Mouse (Mus musculus) neural tube, embryonic 14.5 days (tissue): ENCODE results near the gene Cfap299. TPM values are rescaled to one million over a fixed set of nuclear protein-coding genes. Genes with fewer than 3 reads are reported as not detected.

Experiments used
- ATAC-seq: fragments of 200-750 bp; cut with Nextera tagmentation; 2 replicates; pipeline ENCODE4 v1.8.0; 2017; ENCODE audit warnings: low read depth, mild to moderate bottlenecking, moderate TSS enrichment, moderate library complexity
- H3K27ac ChIP-seq: fragments of 300-500 bp; sonication (generic); 2 replicates; pipeline ENCODE4 v1.5.1; 2014; ENCODE audit warnings: low read depth, mild to moderate bottlenecking, control low read depth, low read length, moderate library complexity, mixed read lengths
- H3K27me3 ChIP-seq: fragments of 300-500 bp; sonication (generic); 2 replicates; pipeline ENCODE4 v1.6.1; 2014; ENCODE audit warnings: low read length; ENCODE audit not compliant: control insufficient read depth, insufficient read depth
- H3K36me3 ChIP-seq: fragments of 300-500 bp; sonication (generic); 2 replicates; pipeline ENCODE4 v1.6.1; 2014; ENCODE audit warnings: low read length, mixed read lengths; ENCODE audit not compliant: control insufficient read depth, insufficient read depth
- H3K4me1 ChIP-seq: fragments of 300-500 bp; sonication (generic); 2 replicates; pipeline ENCODE4 v1.6.1; 2014; ENCODE audit warnings: low read length; ENCODE audit not compliant: control insufficient read depth, insufficient read depth
- H3K4me2 ChIP-seq: fragments of 300-500 bp; sonication (generic); 2 replicates; pipeline ENCODE4 v1.6.1; 2014; ENCODE audit warnings: mild to moderate bottlenecking, low read depth, low read length, control low read depth
- H3K4me3 ChIP-seq: fragments of 300-500 bp; sonication (generic); 2 replicates; pipeline ENCODE4 v1.5.1; 2014; ENCODE audit warnings: low read depth, low read length, control low read depth, mixed read lengths
- H3K9ac ChIP-seq: fragments of 300-500 bp; sonication (generic); replicated peaks from 2 replicates; pipeline ENCODE4 v1.6.1; 2014; ENCODE audit warnings: low read depth, mild to moderate bottlenecking, control low read depth, low read length, mixed read lengths
- H3K9me3 ChIP-seq: fragments of 300-500 bp; sonication (generic); 2 replicates; pipeline ENCODE4 v1.6.1; 2016; ENCODE audit warnings: low read length; ENCODE audit not compliant: control insufficient read depth
- WGBS: fragments of 180-500 bp; shearing (Covaris S2); extraction: QIAGEN DNeasy Blood & Tissue Kit; methylation state at CpG from one replicate; pipeline ENCODE4 v1.1.7; 2014; 5-methylcytosine and 5-hydroxymethylcytosine counted together
- polyA plus RNA-seq: library from polyadenylated mRNA; unstranded; fragments of >200 nt; fragmentation: Nextera tagmentation; extraction: Ambion mirVana; gene quantifications from 2 replicates; pipeline ENCODE4 v1.2.1, GENCODE M21; 2014

Gene Cfap299
- polyA plus RNA-seq, 1 experiment from 2014 or later: 1.8 TPM

- Histone ChIP-seq H3K4me3 (no peak overlapping the region), H3K4me1 (no peaks in the 10 kb centered on the region), H3K27me3 (no peaks in the 10 kb centered on the region), H3K27ac (no peak overlapping the region), H3K9ac (no peak overlapping the region), H3K4me2 (no peak overlapping the region), H3K36me3 (no peaks in the 10 kb centered on the region), H3K9me3 (no peaks in the 10 kb centered on the region)
- ATAC-seq: no peak
- 85% methylated on average over 1 of the region's 1 CpGs for WGBS
Observed at GRCm38 (mm10) chr5:98523783-98524182, 194.7 kb downstream of the Cfap299 start.

GRCm38 (mm10) chr5:98541333-98541732 is 212.2 kb downstream of the Cfap299 start:
- Histone ChIP-seq H3K27me3 (no peaks in the 10 kb centered on the region), H3K4me1 (no peaks in the 10 kb centered on the region), H3K4me3 (no peak overlapping the region), H3K27ac (no peak overlapping the region), H3K9ac (no peak overlapping the region), H3K36me3 (no peaks in the 10 kb centered on the region), H3K4me2 (no peak overlapping the region), H3K9me3 (no peaks in the 10 kb centered on the region)
- ATAC-seq: no peak
- 80% methylated on average over 1 of the region's 1 CpGs for WGBS

GRCm38 (mm10) chr5:98550285-98550684 is 221.2 kb downstream of the Cfap299 start:
- H3K36me3 ChIP-seq: no peaks in the 10 kb centered on the region
- ATAC-seq: no peak
- whole genome bisulfite sequencing: 71% methylated on average over 5 of the region's 5 CpGs

GRCm38 (mm10) chr5:98550873-98551272 is 221.8 kb downstream of the Cfap299 start:
- Histone ChIP-seq H3K9me3 (no peaks in the 10 kb centered on the region), H3K4me2 (no peak overlapping the region), H3K9ac (no peak overlapping the region), H3K4me3 (no peak overlapping the region), H3K27me3 (no peaks in the 10 kb centered on the region), H3K36me3 (no peaks in the 10 kb centered on the region), H3K4me1 (no peaks in the 10 kb centered on the region), H3K27ac (no peak overlapping the region)
- no peak for ATAC-seq
- WGBS: 85% methylated on average over 1 of the region's 1 CpGs

More at GRCm38 (mm10) chr5:98550285-98550684, 221.2 kb downstream of the Cfap299 start:
- Histone ChIP-seq H3K4me2 (no peak overlapping the region), H3K27me3 (no peaks in the 10 kb centered on the region), H3K27ac (no peak overlapping the region), H3K9me3 (no peaks in the 10 kb centered on the region), H3K4me3 (no peak overlapping the region), H3K4me1 (no peaks in the 10 kb centered on the region), H3K9ac (no peak overlapping the region)

- no peak within 1 kb of the TSS for H3K4me3 ChIP-seq
- H3K27me3 ChIP-seq: no peaks in the 10 kb centered on the region
- H3K27ac ChIP-seq: no peak within 1 kb of the TSS
- H3K9ac ChIP-seq: no peak within 1 kb of the TSS
- no peak within 1 kb of the TSS for H3K4me2 ChIP-seq
- no peak for ATAC-seq
- no peaks in the 10 kb centered on the region for H3K4me1 ChIP-seq
- no peaks in the 10 kb centered on the region for H3K9me3 ChIP-seq
- no peaks in the 10 kb centered on the region for H3K36me3 ChIP-seq
Observed at GRCm38 (mm10) chr5:98552395-98552794, 223.3 kb downstream of the Cfap299 start, which contains the start of gene Gm11111. Gene Gm11111 (plus strand): TSS chr5:98552695.

GRCm38 (mm10) chr5:98552811-98553601 is 223.9 kb downstream of the Cfap299 start:
- Histone ChIP-seq H3K36me3 (no peaks in the 10 kb centered on the region), H3K27ac (no peak overlapping the region), H3K4me2 (no peak overlapping the region), H3K27me3 (no peaks in the 10 kb centered on the region), H3K9ac (no peak overlapping the region), H3K9me3 (no peaks in the 10 kb centered on the region), H3K4me1 (no peaks in the 10 kb centered on the region), H3K4me3 (no peak overlapping the region)
- WGBS: 76% methylated on average over 7 of the region's 7 CpGs
- no peak for ATAC-seq

- Histone ChIP-seq H3K4me1 (no peaks in the 10 kb centered on the region), H3K9me3 (no peaks in the 10 kb centered on the region), H3K9ac (no peak overlapping the region), H3K27ac (no peak overlapping the region), H3K4me2 (no peak overlapping the region), H3K4me3 (no peak overlapping the region), H3K36me3 (no peaks in the 10 kb centered on the region), H3K27me3 (no peaks in the 10 kb centered on the region)
- ATAC-seq: no peak
- 31% methylated on average over 4 of the region's 4 CpGs for WGBS
Observed at GRCm38 (mm10) chr5:98561301-98561700, 232.2 kb downstream of the Cfap299 start.

GRCm38 (mm10) chr5:98562806-98563205 is 233.7 kb downstream of the Cfap299 start:
- H3K4me2 ChIP-seq: no peak overlapping the region
- WGBS: 87% methylated on average over 9 of the region's 9 CpGs
- H3K36me3 ChIP-seq: no peaks in the 10 kb centered on the region
- H3K27ac ChIP-seq: no peak overlapping the region
- no peaks in the 10 kb centered on the region for H3K9me3 ChIP-seq
- H3K4me3 ChIP-seq: no peak overlapping the region
- no peak overlapping the region for H3K9ac ChIP-seq
- H3K4me1 ChIP-seq: no peaks in the 10 kb centered on the region
- no peak for ATAC-seq
- H3K27me3 ChIP-seq: no peaks in the 10 kb centered on the region

- H3K4me3 ChIP-seq: no peak overlapping the region
- H3K4me2 ChIP-seq: no peak overlapping the region
- no peaks in the 10 kb centered on the region for H3K36me3 ChIP-seq
- no peak for ATAC-seq
- H3K4me1 ChIP-seq: no peaks in the 10 kb centered on the region
- no peak overlapping the region for H3K9ac ChIP-seq
- no peak overlapping the region for H3K27ac ChIP-seq
- WGBS: 33% methylated on average over 9 of the region's 9 CpGs
- H3K27me3 ChIP-seq: no peaks in the 10 kb centered on the region
- H3K9me3 ChIP-seq: no peaks in the 10 kb centered on the region
Observed at GRCm38 (mm10) chr5:98563801-98564200, 234.7 kb downstream of the Cfap299 start.
